Mouse (Mus musculus): ENCODE data around the gene Csrnp3.
A peak's percentile ranks its signal among the peaks of the same experiment; 100 is the strongest.

Csrnp3 gene

GRCm38 (mm10) chr2:65870919-65871582, 25.5 kb downstream of the Csrnp3 start:
- no peak for DNase-seq

DNA sequence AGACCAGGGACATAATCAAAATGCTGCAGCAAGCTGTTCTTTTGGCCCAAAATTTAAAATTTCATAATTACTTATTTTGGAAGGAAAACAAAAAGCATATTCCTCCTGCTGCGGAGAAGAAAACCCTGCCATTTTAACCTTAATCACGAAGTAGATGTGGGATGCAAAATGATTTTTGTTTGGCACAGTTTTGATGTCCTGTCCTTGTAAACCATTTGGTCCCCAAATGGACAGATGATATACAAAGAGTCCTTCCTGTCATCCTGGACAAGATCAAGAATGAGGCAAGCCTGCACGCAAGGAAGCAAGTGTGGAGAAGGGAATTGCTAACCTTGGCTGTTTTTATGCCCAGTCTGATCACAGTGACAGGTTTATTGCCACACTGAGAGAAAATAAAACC, 46.0 kb downstream of the Csrnp3 start:
- DNase-seq, result no peak

- DNase-seq, result no peak
Observed at GRCm38 (mm10) chr2:65893241-65893640, 47.7 kb downstream of the Csrnp3 start.

GRCm38 (mm10) chr2:65894299-65894698, 48.7 kb downstream of the Csrnp3 start:
- no peak for DNase-seq

DNA sequence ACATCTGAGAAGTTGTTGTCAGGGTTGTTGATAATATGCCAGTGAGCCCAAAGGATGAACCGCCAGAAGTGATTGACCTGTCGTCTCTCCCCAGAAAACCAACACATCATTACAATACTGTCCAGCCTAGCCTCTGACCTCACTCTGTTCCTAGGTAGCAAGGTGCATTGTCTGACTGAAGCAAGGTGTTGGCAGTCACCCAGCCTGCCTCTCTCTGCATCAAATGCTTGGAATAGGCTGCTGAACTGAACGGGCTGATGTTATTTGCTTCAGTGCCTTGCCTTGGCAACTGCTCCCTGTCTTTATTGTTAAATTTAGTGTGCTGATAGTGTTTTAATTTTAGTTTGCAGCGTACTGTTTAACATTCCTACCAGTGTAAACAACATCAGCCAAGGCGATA, 51.0 kb downstream of the Csrnp3 start:
- DNase-seq, result peak; percentile 15

DNA sequence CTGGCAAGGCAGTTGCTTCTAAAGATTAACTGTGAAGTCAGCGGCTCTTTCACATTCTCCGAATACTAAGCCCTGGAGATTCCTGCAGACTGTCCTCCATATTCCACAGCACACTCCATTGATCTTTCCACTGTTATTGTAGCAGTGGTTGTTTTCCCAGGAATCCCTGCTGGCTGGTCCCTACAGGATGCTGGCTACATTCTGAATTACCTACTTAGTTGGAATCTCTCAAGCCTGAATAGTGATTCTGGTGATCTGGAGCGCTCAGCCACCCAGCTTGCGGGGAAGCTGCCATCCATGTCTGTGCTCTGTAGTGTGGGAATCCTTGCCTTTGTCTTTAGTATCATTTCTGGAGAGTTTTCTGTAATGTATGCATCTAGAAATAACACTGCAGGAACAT, 51.5 kb downstream of the Csrnp3 start:
- DNase-seq, result no peak

DNA sequence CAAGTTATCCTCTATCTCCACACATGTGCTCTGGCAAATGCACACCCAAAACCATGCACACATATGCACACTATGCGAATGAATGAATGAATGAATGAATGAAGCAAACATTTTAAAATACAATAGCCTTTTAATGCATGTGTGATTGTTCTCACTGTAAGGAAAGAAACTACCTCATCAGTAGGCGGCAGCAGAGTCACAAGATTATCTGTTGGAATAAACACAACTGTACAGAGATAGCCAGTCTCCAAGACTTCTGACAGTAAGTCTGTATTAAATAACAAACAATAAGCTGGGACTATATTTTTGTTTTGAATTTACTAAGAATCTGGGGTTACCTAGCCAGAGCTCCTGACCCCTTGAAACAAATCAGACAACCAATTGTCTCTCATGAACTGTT, 53.9 kb downstream of the Csrnp3 start:
- peak; percentile 19 for DNase-seq

- DNase-seq, result no peak
Observed at GRCm38 (mm10) chr2:65908526-65908925, 63.0 kb downstream of the Csrnp3 start.

DNA sequence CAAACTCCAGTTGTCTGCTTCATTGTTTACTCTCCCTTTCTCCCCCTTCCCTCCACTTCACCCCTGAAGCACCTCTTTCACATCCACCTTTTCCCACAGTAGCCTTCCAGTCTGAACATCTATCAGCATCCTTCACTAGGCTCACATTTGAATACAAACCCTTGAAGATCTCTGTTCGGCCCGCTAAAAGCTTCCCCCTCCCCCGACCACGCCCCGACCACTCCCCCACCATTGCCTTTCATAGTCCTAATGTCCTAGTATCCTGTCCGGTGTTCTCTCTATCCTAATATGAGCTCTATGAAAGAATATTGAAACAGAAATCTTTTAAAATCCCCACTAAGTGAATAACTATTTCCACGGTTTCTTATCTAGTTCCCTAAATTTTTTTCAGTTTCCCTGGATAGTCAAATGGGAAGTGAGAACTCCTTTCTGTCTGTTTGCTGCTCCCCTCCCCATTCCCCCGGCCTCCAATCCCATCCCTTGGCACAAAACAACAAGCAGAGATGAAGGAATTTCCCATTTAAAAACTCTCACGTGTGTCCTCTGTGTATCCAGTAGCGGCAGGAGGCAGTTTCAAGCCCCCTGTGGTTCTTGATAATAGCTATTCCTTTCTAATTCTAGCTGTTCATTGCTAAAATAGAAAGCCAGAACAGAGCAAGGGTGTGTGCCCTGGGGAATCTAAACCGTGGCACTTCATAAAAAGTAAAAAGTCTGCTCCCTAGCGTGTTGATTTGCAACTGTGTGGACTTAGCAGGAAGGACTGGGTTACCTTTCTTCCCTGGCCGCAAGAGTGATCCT, 64.4 kb downstream of the Csrnp3 start:
- DNase-seq, result no peak

DNA sequence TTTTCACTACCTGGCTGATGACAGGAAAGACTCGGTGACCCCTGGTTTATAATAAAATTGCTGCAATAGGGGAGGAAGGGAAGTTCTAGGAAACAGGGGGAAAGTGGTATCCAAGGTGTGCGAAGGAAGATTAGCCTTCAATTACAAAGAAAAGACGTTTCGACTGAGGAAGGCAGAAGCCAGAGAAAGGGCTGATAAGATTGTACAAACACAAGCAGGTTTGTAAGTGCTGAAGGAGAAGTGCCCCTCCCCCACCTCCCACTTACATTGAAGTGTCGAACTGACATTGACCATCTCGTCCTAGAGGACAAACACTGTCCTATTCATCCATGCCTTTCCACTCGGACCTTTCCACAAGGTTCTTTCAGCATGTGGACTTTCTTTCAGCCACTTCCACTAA, 70.4 kb downstream of the Csrnp3 start:
- DNase-seq, result no peak

DNA sequence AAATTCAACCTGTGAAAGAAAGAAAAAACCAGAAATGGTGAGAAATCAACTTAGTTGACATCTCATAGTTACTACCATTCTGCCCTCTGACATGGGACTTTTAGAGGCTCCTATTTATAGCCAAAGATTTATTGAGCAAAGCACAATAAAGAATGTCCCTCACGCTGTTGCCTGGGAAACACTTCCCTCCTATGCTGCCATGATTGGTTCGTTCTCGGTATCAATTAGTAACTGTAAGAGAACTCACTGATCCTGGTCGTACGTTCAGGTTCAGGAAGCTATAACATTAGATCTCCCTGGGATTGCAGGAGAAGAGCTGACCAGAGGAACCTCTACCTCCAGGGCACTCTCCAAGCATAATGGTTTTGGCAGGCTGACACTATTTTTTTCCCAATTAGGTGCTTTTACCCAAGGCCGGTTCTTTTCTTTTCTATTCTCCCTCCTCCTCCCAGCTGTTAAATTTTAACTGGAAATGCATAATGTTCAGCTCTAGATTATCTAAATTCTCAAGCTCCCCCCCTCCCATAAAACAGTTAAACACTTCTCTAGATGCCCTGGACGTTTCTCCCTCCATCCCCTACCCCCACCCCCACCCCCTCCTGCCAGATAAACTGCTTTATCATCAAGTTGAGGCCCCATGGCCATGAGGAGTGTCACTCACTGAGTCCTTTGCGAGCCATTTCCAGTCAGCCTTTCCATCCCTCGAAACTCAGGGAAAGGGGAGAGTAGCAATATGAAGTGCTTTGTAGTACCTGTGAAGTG, 75.3 kb downstream of the Csrnp3 start:
- no peak for DNase-seq

- no peak for DNase-seq
Observed at GRCm38 (mm10) chr2:65925363-65925941, 79.9 kb downstream of the Csrnp3 start.

- no peak for DNase-seq
Observed at GRCm38 (mm10) chr2:65926935-65927708, 81.6 kb downstream of the Csrnp3 start.

GRCm38 (mm10) chr2:65929286-65929685, 83.7 kb downstream of the Csrnp3 start:
- DNase-seq, result no peak

GRCm38 (mm10) chr2:65929927-65930326, 84.4 kb downstream of the Csrnp3 start:
- no peak for DNase-seq

DNA sequence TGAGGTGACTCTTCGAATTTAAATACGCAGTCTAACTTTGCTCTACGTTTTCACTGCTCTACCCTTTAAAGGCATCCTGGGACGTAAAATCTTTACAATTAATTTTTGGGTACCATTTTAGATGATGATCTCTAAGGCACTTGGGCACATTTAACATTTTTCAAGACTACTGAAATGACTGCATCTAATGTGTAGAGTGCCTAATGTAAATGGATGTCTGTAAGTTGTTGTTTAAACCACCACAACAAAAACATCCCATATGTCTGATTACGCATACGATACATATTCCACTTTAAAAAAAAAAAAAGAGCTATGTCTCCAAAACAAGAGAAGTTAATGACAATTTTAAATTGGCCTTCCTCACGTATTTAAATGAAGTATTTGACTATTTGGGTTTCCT, 85.7 kb downstream of the Csrnp3 start:
- no peak for DNase-seq

GRCm38 (mm10) chr2:65931841-65932311, 86.3 kb downstream of the Csrnp3 start:
- peak; percentile 76 for DNase-seq

DNA sequence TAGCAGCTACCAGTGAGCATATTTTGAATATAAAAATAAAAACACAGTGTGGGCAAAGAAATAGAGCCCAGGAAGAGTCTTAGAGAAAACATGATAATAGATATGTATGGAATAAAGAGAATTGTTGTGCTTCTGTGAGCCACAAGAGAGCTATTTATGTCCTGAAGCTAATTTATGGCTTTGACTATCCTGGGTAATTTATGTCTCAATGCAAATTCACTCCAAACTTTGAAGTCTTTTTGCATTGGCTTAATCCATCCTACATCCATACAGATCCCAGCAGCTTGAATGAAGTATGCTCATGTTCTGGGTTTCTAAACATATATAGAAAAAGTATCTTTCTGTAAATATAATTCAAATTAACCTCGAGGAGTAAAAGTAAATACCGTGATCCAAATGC, 88.5 kb downstream of the Csrnp3 start:
- DNase-seq, result no peak

DNA sequence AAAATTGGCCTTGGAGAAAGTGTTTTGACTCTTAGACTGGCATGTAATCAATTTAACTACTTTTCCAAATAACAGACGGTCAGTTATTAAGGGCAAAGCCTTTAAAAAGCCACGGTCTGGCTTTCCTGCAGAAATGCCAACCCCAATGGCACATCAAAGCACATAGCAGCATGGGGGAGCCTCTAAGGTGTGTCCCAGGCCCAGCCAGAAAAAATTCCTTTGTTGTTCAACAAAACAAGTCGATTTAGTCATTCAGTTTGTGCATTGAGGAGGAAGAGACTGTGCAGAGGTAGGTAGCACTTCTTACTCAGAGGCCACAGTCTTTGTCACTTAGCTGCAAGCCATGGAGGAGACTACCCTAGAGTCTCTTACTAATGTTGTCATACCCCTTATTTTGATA, 93.3 kb downstream of the Csrnp3 start:
- DNase-seq, result no peak

- peak; percentile 21 for DNase-seq
Observed at GRCm38 (mm10) chr2:65940351-65940750, 94.8 kb downstream of the Csrnp3 start.

GRCm38 (mm10) chr2:65942346-65942745, 96.8 kb downstream of the Csrnp3 start:
- no peak for DNase-seq

GRCm38 (mm10) chr2:65948808-65949207, 103.2 kb downstream of the Csrnp3 start:
- DNase-seq, result no peak

All from kidney, adult 9 months (tissue).